Mouse (Mus musculus): Measurements from ENCODE around the gene Rapsn. TPM values are rescaled to one million over a fixed set of nuclear protein-coding genes. Genes with fewer than 3 reads are reported as not detected.
A peak's percentile ranks its signal among the peaks of the same experiment; 100 is the strongest.

Gene Rapsn
- polyA plus RNA-seq, 1 experiment from 2014 or later = 0.63 TPM

GRCm38 (mm10) chr2:91061849-91062481, 26.5 kb downstream of the Rapsn start:
- Histone ChIP-seq H3K27me3 (ENCODE audit: control insufficient read depth, insufficient read depth, low read length) (no peaks in the 10 kb centered on the region), H3K9ac (ENCODE audit: low read length) (no peak overlapping the region)

GRCm38 (mm10) chr2:91062779-91063606, 27.6 kb downstream of the Rapsn start:
- peaks cover 18% of the 10 kb centered on the region for H3K36me3 ChIP-seq (ENCODE audit: control insufficient read depth, insufficient read depth, low read length)
- no peaks in the 10 kb centered on the region for H3K9me3 ChIP-seq (ENCODE audit: control insufficient read depth, low read length)
- H3K4me1 ChIP-seq (ENCODE audit: control insufficient read depth, insufficient read depth, low read length) = no peaks in the 10 kb centered on the region
- no peak for ATAC-seq (ENCODE audit: low FRiP score)
- DNase-seq (ENCODE audit: low spot score, missing footprints) = no peak
- H3K9ac ChIP-seq (ENCODE audit: low read length) = no peak overlapping the region
- 87% methylated on average over 16 of the region's 16 CpGs for WGBS
- no peaks in the 10 kb centered on the region for H3K27me3 ChIP-seq (ENCODE audit: control insufficient read depth, insufficient read depth, low read length)
- no peak overlapping the region for H3K27ac ChIP-seq (ENCODE audit: low read depth, low read length)
- H3K4me2 ChIP-seq = no peak overlapping the region
- H3K4me3 ChIP-seq (ENCODE audit: low read depth, low read length) = no peak overlapping the region

More at GRCm38 (mm10) chr2:91061849-91062481, 26.5 kb downstream of the Rapsn start:
- no peak overlapping the region for H3K27ac ChIP-seq (ENCODE audit: low read depth, low read length)
- DNase-seq (ENCODE audit: low spot score, missing footprints) = no peak
- WGBS = 86% methylated on average over 6 of the region's 6 CpGs
- H3K4me1 ChIP-seq (ENCODE audit: control insufficient read depth, insufficient read depth, low read length) = no peaks in the 10 kb centered on the region
- no peak overlapping the region for H3K4me3 ChIP-seq (ENCODE audit: low read depth, low read length)
- no peak overlapping the region for H3K4me2 ChIP-seq
- no peak for ATAC-seq (ENCODE audit: low FRiP score)
- H3K9me3 ChIP-seq (ENCODE audit: control insufficient read depth, low read length) = no peaks in the 10 kb centered on the region
- peaks cover 26% of the 10 kb centered on the region for H3K36me3 ChIP-seq (ENCODE audit: control insufficient read depth, insufficient read depth, low read length)

- ATAC-seq (ENCODE audit: low FRiP score) = no peak
- WGBS = 83% methylated on average over 6 of the region's 6 CpGs
- H3K36me3 ChIP-seq (ENCODE audit: control insufficient read depth, insufficient read depth, low read length) = peaks cover 12% of the 10 kb centered on the region
- H3K9me3 ChIP-seq (ENCODE audit: control insufficient read depth, low read length) = no peaks in the 10 kb centered on the region
- no peak overlapping the region for H3K9ac ChIP-seq (ENCODE audit: low read length)
- peaks cover 6% of the 10 kb centered on the region for H3K4me1 ChIP-seq (ENCODE audit: control insufficient read depth, insufficient read depth, low read length)
- H3K27me3 ChIP-seq (ENCODE audit: control insufficient read depth, insufficient read depth, low read length) = no peaks in the 10 kb centered on the region
- no peak overlapping the region for H3K4me3 ChIP-seq (ENCODE audit: low read depth, low read length)
- no peak overlapping the region for H3K4me2 ChIP-seq
- DNase-seq (ENCODE audit: low spot score, missing footprints) = no peak
- H3K27ac ChIP-seq (ENCODE audit: low read depth, low read length) = no peak overlapping the region
Observed at GRCm38 (mm10) chr2:91064211-91064610, 28.8 kb downstream of the Rapsn start.

- 57% methylated on average over 3 of the region's 3 CpGs for WGBS
- Histone ChIP-seq H3K4me2 (no peak overlapping the region), H3K27ac (ENCODE audit: low read depth, low read length) (no peak overlapping the region), H3K27me3 (ENCODE audit: control insufficient read depth, insufficient read depth, low read length) (no peaks in the 10 kb centered on the region), H3K9me3 (ENCODE audit: control insufficient read depth, low read length) (no peaks in the 10 kb centered on the region), H3K9ac (ENCODE audit: low read length) (no peak overlapping the region), H3K36me3 (ENCODE audit: control insufficient read depth, insufficient read depth, low read length) (peaks cover 9% of the 10 kb centered on the region), H3K4me3 (ENCODE audit: low read depth, low read length) (no peak overlapping the region), H3K4me1 (ENCODE audit: control insufficient read depth, insufficient read depth, low read length) (peaks cover 11% of the 10 kb centered on the region)
- DNase-seq (ENCODE audit: low spot score, missing footprints) = no peak
- ATAC-seq (ENCODE audit: low FRiP score) = no peak
Observed at GRCm38 (mm10) chr2:91065544-91065943, 30.1 kb downstream of the Rapsn start.

- Histone ChIP-seq H3K27ac (ENCODE audit: low read depth, low read length) (no peak overlapping the region), H3K4me2 (no peak overlapping the region), H3K27me3 (ENCODE audit: control insufficient read depth, insufficient read depth, low read length) (no peaks in the 10 kb centered on the region), H3K9me3 (ENCODE audit: control insufficient read depth, low read length) (no peaks in the 10 kb centered on the region), H3K4me1 (ENCODE audit: control insufficient read depth, insufficient read depth, low read length) (peaks cover 18% of the 10 kb centered on the region), H3K4me3 (ENCODE audit: low read depth, low read length) (no peak overlapping the region), H3K9ac (ENCODE audit: low read length) (no peak overlapping the region), H3K36me3 (ENCODE audit: control insufficient read depth, insufficient read depth, low read length) (peaks cover 9% of the 10 kb centered on the region)
- ATAC-seq (ENCODE audit: low FRiP score) = no peak
- WGBS = 92% methylated on average over 3 of the region's 3 CpGs
- no peak for DNase-seq (ENCODE audit: low spot score, missing footprints)
Observed at GRCm38 (mm10) chr2:91066455-91066854, 31.0 kb downstream of the Rapsn start.

GRCm38 (mm10) chr2:91068162-91068871, 32.9 kb downstream of the Rapsn start:
- Histone ChIP-seq H3K4me3 (ENCODE audit: low read depth, low read length) (0 out of 2 replicates have a peak overlapping the region, but pooled peaks have one; percentile 5), H3K9ac (ENCODE audit: low read length) (no peak overlapping the region), H3K27me3 (ENCODE audit: control insufficient read depth, insufficient read depth, low read length) (no peaks in the 10 kb centered on the region), H3K4me2 (no peak overlapping the region), H3K9me3 (ENCODE audit: control insufficient read depth, low read length) (no peaks in the 10 kb centered on the region), H3K36me3 (ENCODE audit: control insufficient read depth, insufficient read depth, low read length) (peaks cover under 1% of the 10 kb centered on the region), H3K4me1 (ENCODE audit: control insufficient read depth, insufficient read depth, low read length) (peaks cover 18% of the 10 kb centered on the region), H3K27ac (ENCODE audit: low read depth, low read length) (no peak overlapping the region)
- ATAC-seq (ENCODE audit: low FRiP score) = no peak
- no peak for DNase-seq (ENCODE audit: low spot score, missing footprints)
- WGBS = 57% methylated on average over 13 of the region's 13 CpGs

GRCm38 (mm10) chr2:91068872-91069165, 33.4 kb downstream of the Rapsn start:
- no peaks in the 10 kb centered on the region for H3K9me3 ChIP-seq (ENCODE audit: control insufficient read depth, low read length)
- 52% methylated on average over 6 of the region's 6 CpGs for WGBS
- no peak overlapping the region for H3K4me2 ChIP-seq
- no peak for DNase-seq (ENCODE audit: low spot score, missing footprints)
- ATAC-seq (ENCODE audit: low FRiP score) = no peak
- H3K4me1 ChIP-seq (ENCODE audit: control insufficient read depth, insufficient read depth, low read length) = peaks cover 18% of the 10 kb centered on the region
- no peaks in the 10 kb centered on the region; the same call in 1 of the 2 replicates for H3K36me3 ChIP-seq (ENCODE audit: control insufficient read depth, insufficient read depth, low read length)
- no peak overlapping the region for H3K27ac ChIP-seq (ENCODE audit: low read depth, low read length)
- H3K9ac ChIP-seq (ENCODE audit: low read length) = no peak overlapping the region
- H3K4me3 ChIP-seq (ENCODE audit: low read depth, low read length) = 0 out of 2 replicates have a peak overlapping the region, but pooled peaks have one; percentile 5
- no peaks in the 10 kb centered on the region for H3K27me3 ChIP-seq (ENCODE audit: control insufficient read depth, insufficient read depth, low read length)

GRCm38 (mm10) chr2:91069306-91070000, 34.0 kb downstream of the Rapsn start:
- peak; percentile 26 for ATAC-seq (ENCODE audit: low FRiP score)

More at GRCm38 (mm10) chr2:91069306-91070000, 34.0 kb downstream of the Rapsn start:
- DNase-seq (ENCODE audit: low spot score, missing footprints) = no peak
- H3K27me3 ChIP-seq (ENCODE audit: control insufficient read depth, insufficient read depth, low read length) = no peaks in the 10 kb centered on the region
- H3K9me3 ChIP-seq (ENCODE audit: control insufficient read depth, low read length) = no peaks in the 10 kb centered on the region
- H3K4me1 ChIP-seq (ENCODE audit: control insufficient read depth, insufficient read depth, low read length) = peaks cover 18% of the 10 kb centered on the region
- H3K27ac ChIP-seq (ENCODE audit: low read depth, low read length) = peak overlapping the region; percentile 60; the same call in 1 of the 2 replicates
- no peaks in the 10 kb centered on the region; the same call in 1 of the 2 replicates for H3K36me3 ChIP-seq (ENCODE audit: control insufficient read depth, insufficient read depth, low read length)
- WGBS = 12% methylated on average over 14 of the region's 14 CpGs
- peak overlapping the region; percentile 65 for H3K4me2 ChIP-seq
- H3K9ac ChIP-seq (ENCODE audit: low read length) = peak overlapping the region; percentile 78
- H3K4me3 ChIP-seq (ENCODE audit: low read depth, low read length) = peak overlapping the region; percentile 66

Data from midbrain, embryonic 11.5 days (tissue).